Mouse (Mus musculus) B cell, adult 67 days (primary cell): ENCODE results near the gene Tysnd1. TPM values are rescaled to one million over a fixed set of nuclear protein-coding genes. Genes with fewer than 3 reads are reported as not detected.

ENCODE experiments used
- total RNA-seq, 2 experiments: library from RNA; stranded (reverse); gene quantifications; 4 replicates each; pipeline ENCODE4 v1.2.4; 2023

Tysnd1 gene
- 10 to 100 TPM; 29.3 to 30.5 TPM for total RNA-seq

DNA sequence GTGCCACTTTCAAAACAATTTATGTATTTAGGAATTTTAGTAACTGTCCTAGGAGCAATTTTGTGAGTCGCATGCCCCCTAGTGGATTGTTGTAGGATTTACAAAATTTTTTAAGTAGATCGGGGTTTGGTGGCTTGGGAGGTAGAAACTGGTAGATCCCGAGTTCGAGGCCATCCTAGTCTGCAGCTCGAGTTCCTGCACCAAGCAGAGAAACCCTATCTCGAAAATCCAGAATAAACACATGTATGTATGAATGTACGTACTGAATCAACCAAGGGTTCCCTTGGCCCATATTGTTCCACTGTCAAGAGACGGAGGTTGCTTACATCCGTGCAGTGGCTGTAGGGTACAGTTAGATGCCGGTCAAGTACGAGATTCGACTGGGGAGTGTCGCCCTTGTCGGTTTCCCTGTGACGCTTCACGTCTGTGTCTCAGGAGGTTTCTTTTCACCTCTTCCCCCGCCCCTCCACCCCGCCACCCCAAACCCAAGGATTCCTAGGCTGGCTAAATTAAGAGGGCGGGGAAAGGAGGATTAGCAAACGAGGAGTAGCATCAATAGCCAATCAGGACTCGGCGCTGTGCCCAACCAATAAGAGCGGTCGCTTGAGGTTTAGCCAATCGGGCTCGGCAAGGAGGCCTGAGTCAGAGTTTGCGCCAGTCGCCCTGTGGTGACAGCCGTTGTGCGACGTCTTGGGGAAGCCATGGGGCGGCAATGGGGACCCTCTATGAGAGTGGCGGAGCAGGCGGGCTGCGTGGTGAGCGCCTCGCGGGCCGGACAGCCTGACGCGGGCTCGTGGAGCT is at the start of gene Tysnd1:
TSS of gene Tysnd1 (plus strand) at position 645 of the 801 bp plus-strand sequence.

DNA sequence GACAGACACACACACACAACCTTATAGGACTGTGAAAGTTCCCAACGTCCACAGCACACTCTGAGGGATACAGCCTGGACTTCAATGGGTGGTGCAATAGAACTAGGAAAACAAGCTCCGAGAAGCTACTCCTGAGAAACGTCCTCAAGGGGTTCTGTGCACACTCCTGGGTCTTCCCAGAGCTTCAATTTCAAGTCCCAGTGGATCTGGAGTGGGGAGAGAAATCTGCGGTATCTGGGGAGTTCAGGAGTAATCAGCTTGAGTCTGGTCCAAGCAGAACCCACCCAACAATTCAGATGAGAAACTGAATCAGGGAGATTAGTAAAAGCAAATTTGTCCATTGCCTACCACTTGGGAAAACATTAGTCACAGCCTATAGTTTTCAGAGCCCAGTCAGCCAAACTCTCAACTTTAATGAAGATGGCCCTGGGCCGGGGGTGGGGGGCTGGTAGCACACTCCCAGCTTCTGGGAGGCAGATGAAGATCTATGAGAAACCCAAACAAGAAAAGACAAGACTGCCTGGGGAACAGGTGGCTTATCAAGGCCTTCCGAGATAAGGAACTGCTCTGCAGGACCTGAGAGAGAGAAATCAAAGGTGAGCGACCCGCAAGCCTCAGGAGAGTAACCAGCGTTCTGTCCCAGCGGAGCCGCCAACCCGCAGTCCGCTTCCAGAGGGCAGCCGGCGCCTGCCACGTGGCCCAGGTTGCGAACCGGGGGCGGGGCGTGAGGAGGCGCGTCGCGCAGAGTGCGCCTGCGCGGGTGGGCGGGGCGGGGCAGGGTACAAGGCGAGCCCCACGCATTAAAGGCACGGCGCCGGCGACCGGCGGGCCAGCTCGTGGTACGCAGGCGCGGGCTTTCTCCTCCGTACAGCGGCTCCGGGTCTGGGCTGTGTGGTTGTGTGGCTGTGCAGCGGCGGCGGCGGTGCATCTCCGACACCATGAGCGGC is 47.3 kb upstream of the Tysnd1 start, which contains the start of gene Ppa1:
TSS of gene Ppa1 (plus strand) at position 763 of the 947 bp plus-strand sequence.

DNA sequence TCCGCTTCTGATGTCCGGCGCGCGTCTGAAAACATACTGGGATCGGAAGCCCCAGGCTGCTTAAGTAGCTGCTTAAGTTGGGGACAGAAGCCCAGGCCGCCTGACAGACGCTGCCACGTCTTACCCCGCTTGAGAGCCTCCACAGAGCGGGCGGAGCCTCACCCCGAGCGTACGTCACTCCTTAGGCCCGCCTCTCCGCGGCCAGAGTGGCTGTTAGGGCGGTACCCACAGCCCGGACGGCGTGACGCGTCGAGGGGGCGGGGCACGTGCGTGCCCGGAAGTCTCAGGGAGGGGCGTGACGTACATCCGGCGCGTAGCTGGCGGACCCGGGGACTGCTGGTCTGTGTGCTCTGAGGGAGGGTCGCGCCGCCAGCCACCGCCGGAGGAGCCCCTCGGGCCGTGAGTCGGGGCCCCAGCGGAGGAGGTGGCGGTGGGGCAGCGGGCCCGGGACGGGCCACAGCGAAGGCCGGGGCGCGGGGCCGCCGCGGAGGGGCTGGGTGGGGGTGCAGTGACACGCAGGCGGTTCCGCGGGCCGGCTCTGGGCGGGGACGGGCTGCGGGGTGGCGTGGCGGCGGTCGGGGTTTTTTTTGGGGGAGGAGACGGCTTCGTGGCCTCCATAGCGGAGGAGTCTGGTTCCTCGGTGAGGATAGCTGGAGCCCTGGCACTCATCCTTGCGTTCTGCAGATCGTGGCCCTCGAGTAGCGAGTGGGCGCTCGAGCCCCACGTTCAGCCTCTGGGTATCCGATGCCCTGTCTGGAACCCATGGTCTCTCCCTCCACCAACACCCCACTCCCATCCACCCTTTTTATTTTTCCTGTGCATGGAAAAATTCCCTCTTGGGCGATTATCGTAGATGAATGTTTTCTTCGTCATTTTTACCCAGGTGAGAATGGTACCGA is 15.1 kb upstream of the Tysnd1 start, which contains the start of gene Sar1a:
TSS of gene Sar1a (plus strand) at position 285 of the 899 bp plus-strand sequence.

DNA sequence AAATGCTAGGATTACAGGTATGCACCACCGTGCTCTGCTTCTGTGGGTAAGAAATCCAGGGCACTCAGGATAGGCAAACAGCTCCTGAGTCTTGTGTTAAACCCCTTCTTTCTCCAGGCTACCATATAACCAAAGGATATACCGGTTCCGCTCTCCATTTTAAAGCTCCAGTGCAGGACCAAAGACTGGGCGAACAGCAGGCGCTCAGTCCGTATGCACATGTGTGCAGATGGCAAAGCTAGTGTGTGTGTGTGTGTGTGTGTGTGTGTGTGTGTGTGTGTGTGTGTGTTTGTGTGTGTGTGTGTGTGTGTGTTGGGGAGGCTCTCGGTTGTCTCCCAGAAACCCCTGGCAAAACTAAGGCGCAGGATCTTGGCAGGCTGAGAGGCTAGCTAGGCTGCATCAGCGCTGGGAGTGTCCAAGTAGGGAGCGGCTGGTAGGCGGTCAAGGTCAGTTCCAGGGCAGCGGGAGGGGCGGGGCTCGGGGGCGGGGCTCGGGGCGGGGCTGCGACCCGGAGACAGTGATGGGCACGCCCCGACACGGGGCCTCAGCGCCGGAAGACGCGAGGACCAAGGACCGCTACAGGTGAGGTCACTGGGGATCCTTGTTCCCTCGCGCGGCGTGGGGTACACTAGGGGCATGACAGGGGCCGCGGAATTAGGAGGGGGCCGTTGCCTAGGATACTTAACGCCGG is 19.6 kb downstream of the Tysnd1 start, which contains the start of gene Aifm2:
TSS of gene Aifm2 (plus strand) at position 493 of the 691 bp plus-strand sequence.

Other genes starting within 250 kb of the Tysnd1 start
- gene Eif4ebp2, start 242.9 kb upstream of the Tysnd1 start, total RNA-seq, result 100 to 1,000 TPM; 131 to 142 TPM
- gene Lrrc20, start 219.7 kb upstream of the Tysnd1 start, total RNA-seq, result 10 to 100 TPM; 11.2 to 16.2 TPM
- not detected for gene Npffr1, start 100.0 kb upstream of the Tysnd1 start, total RNA-seq
- gene Ppa1, start 47.0 kb upstream of the Tysnd1 start, total RNA-seq, result 10 to 100 TPM; 16.2 to 20.5 TPM
- 100 to 1,000 TPM; 194 to 220 TPM for gene Sar1a, start 15.2 kb upstream of the Tysnd1 start, total RNA-seq
- 1 to 10 TPM; 3.3 to 4.4 TPM for gene Aifm2, start 19.7 kb downstream of the Tysnd1 start, total RNA-seq
- not detected for gene H2afy2, start 88.6 kb downstream of the Tysnd1 start, total RNA-seq